ENCODE assay signal across 25 mouse cellular contexts in genomic region chr1:151907014-151907413, GRCm38 (mm10).
DNase-seq lines count a peak whose midpoint lies in the region; ATAC-seq and TF ChIP-seq lines count a peak whose summit lies in the region.
"Had no signal": no experiment of that assay in that cellular context is flagged by ENCODE, and none has a peak within 500 bp of the region (broad histone marks: within the 10 kb centered on the region; RNA-seq: fewer than 3 reads in every experiment).

No protein-coding gene starts in this region.

- no peak overlapping the region for H3K9ac ChIP-seq in heart, embryonic 12.5 days
- no peak overlapping the region for H3K9ac ChIP-seq in lung, postnatal 0 days (replicated peaks; ENCODE audit: low read depth)
- no peak overlapping the region for H3K9ac ChIP-seq in limb, embryonic 15.5 days
- H3K9ac ChIP-seq: embryonic facial prominence, embryonic 15.5 days; forebrain, postnatal 0 days; hindbrain, embryonic 15.5 days; liver, postnatal 0 days; midbrain, embryonic 12.5 days; stomach, embryonic 15.5 days had no signal

- H3K4me1 ChIP-seq in heart, embryonic 12.5 days (replicated peaks): peaks cover 5% of the 10 kb centered on the region; the same call in 1 of the 2 replicates
- H3K4me1 ChIP-seq in heart, embryonic 10.5 days: no peaks in the 10 kb centered on the region
- H3K4me1 ChIP-seq in lung, postnatal 0 days (ENCODE audit: insufficient read depth, low read depth, low read length): no peaks in the 10 kb centered on the region
- 0 out of 2 replicates have a peak, but pooled peaks cover 2% of the 10 kb centered on the region for H3K4me1 ChIP-seq in limb, embryonic 15.5 days
- H3K4me1 ChIP-seq: embryonic facial prominence, embryonic 15.5 days; hindbrain, embryonic 15.5 days; stomach, embryonic 15.5 days had no signal

- H3K27me3 ChIP-seq in heart, embryonic 12.5 days (replicated peaks): no peaks in the 10 kb centered on the region
- H3K27me3 ChIP-seq in heart, embryonic 10.5 days (ENCODE audit: insufficient read depth, poor library complexity, severe bottlenecking): no peaks in the 10 kb centered on the region
- no peaks in the 10 kb centered on the region for H3K27me3 ChIP-seq in lung, postnatal 0 days (replicated peaks; ENCODE audit: insufficient read depth, low read length)
- no peaks in the 10 kb centered on the region for H3K27me3 ChIP-seq in limb, embryonic 15.5 days
- H3K27me3 ChIP-seq: embryonic facial prominence, embryonic 15.5 days; hindbrain, embryonic 15.5 days; midbrain, embryonic 12.5 days; stomach, embryonic 15.5 days had no signal

- intact Hi-C loops in left cerebral cortex, adult 2 months (cut with DNase I): no loop called here

- TF ChIP-seq EP300 in lung, postnatal 0 days (IDR thresholded peaks at IDR 0.05): peak; percentile 25; the same call in 1 of the 2 replicates

- 59% methylated on average over 4 of the region's 4 CpGs for WGBS in heart, embryonic 12.5 days
- WGBS in heart, embryonic 10.5 days: 68% methylated on average over 4 of the region's 4 CpGs
- WGBS in lung, postnatal 0 days: 51% methylated on average over 4 of the region's 4 CpGs
- 56% methylated on average over 4 of the region's 4 CpGs for WGBS in limb, embryonic 15.5 days

- H3K4me3 ChIP-seq in heart, embryonic 12.5 days: no peak overlapping the region
- no peak overlapping the region for H3K4me3 ChIP-seq in heart, embryonic 10.5 days
- no peak overlapping the region for H3K4me3 ChIP-seq in lung, postnatal 0 days (ENCODE audit: low read depth, low read length)
- no peak overlapping the region for H3K4me3 ChIP-seq in limb, embryonic 15.5 days
- no peak overlapping the region for H3K4me3 ChIP-seq in left cerebral cortex, adult 2 months
- H3K4me3 ChIP-seq: embryonic facial prominence, embryonic 15.5 days; hindbrain, embryonic 15.5 days; midbrain, embryonic 12.5 days; stomach, embryonic 15.5 days had no signal

- DNase-seq in heart, embryonic 10.5 days (ENCODE audit: low spot score): no peak
- peak; percentile 57 for DNase-seq in lung, postnatal 0 days (ENCODE audit: low spot score)
- no peak for DNase-seq in lung, adult 18-20 months
- DNase-seq in Muller cell, postnatal 12 days (ENCODE audit: inconsistent ontology term): peak; percentile 73
- no peak for DNase-seq in left cerebral cortex, adult 2 months (ENCODE audit: extremely low spot score in 1 of 2, low spot score in 2 of 2)
- DNase-seq in right cerebral cortex, postnatal 25 days: no peak
- DNase-seq: adrenal gland, postnatal 36 days; cerebellum, adult 11 months; cerebellum, adult 9-11 months; forebrain, postnatal 0 days; gastrocnemius, postnatal 36 days; kidney, postnatal 36 days; layer of hippocampus, adult 9-11 months; left cerebral cortex, postnatal 4 days; liver, postnatal 0 days; lung, postnatal 14 days; right cerebral cortex, adult 18-20 months; thymus, adult 2 months had no signal

- peaks cover 4% of the 10 kb centered on the region; the same call in 1 of the 2 replicates for H3K9me3 ChIP-seq in heart, embryonic 12.5 days (replicated peaks)
- no peaks in the 10 kb centered on the region for H3K9me3 ChIP-seq in heart, embryonic 10.5 days
- H3K9me3 ChIP-seq in lung, postnatal 0 days (ENCODE audit: low read length): no peaks in the 10 kb centered on the region
- H3K9me3 ChIP-seq in limb, embryonic 15.5 days: no peaks in the 10 kb centered on the region
- H3K9me3 ChIP-seq: embryonic facial prominence, embryonic 15.5 days; hindbrain, embryonic 15.5 days; midbrain, embryonic 12.5 days; stomach, embryonic 15.5 days had no signal

- no peak overlapping the region for H3K4me2 ChIP-seq in heart, embryonic 12.5 days
- H3K4me2 ChIP-seq in lung, postnatal 0 days (replicated peaks; ENCODE audit: low read depth, low read length): no peak overlapping the region
- no peak overlapping the region for H3K4me2 ChIP-seq in limb, embryonic 15.5 days
- H3K4me2 ChIP-seq: embryonic facial prominence, embryonic 15.5 days; hindbrain, embryonic 15.5 days; liver, embryonic 11.5 days; midbrain, embryonic 12.5 days; stomach, embryonic 15.5 days had no signal

- ATAC-seq in heart, embryonic 12.5 days (ENCODE audit: insufficient number of reproducible peaks, low FRiP score): no peak; the same call in 1 of the 2 replicates
- ATAC-seq in lung, postnatal 0 days: peak; percentile 77
- ATAC-seq in limb, embryonic 15.5 days (ENCODE audit: insufficient number of reproducible peaks, low FRiP score, low TSS enrichment, low read depth): 0 out of 2 replicates have a peak, but pooled peaks have one; percentile 30
- ATAC-seq: forebrain, postnatal 0 days; liver, postnatal 0 days had no signal

- no peak for TF ChIP-seq CTCF in lung, postnatal 0 days (IDR thresholded peaks at IDR 0.05)
- no peak for TF ChIP-seq CTCF in left cerebral cortex, adult 2 months (IDR thresholded peaks at IDR 0.05)

- 0 out of 2 replicates have a peak overlapping the region, but pooled peaks have one; percentile 8 for H3K27ac ChIP-seq in heart, embryonic 12.5 days (ENCODE audit: poor library complexity, severe bottlenecking)
- H3K27ac ChIP-seq in heart, embryonic 10.5 days: no peak overlapping the region
- H3K27ac ChIP-seq in lung, postnatal 0 days (ENCODE audit: low read length): no peak overlapping the region
- no peak overlapping the region for H3K27ac ChIP-seq in limb, embryonic 15.5 days
- no peak overlapping the region for H3K27ac ChIP-seq in left cerebral cortex, adult 2 months
- H3K27ac ChIP-seq: embryonic facial prominence, embryonic 15.5 days; hindbrain, embryonic 15.5 days; midbrain, embryonic 12.5 days; stomach, embryonic 15.5 days had no signal

- peaks cover 5% of the 10 kb centered on the region; the same call in 1 of the 2 replicates for H3K36me3 ChIP-seq in heart, embryonic 12.5 days
- H3K36me3 ChIP-seq in heart, embryonic 10.5 days: peaks cover 14% of the 10 kb centered on the region
- no peaks in the 10 kb centered on the region for H3K36me3 ChIP-seq in lung, postnatal 0 days (ENCODE audit: insufficient read depth, low read length)
- H3K36me3 ChIP-seq in limb, embryonic 15.5 days: no peaks in the 10 kb centered on the region
- H3K36me3 ChIP-seq: hindbrain, embryonic 15.5 days; stomach, embryonic 15.5 days had no signal

Comparison
In these comparisons a context has a peak if more than half of its experiments do, and no peak if none do; other contexts are left out.
1. DNase-seq: peak in lung, postnatal 0 days (single experiment) and Muller cell, postnatal 12 days (single experiment); none in heart, embryonic 10.5 days (single experiment), lung, adult 18-20 months (0 of 2), left cerebral cortex, adult 2 months (0 of 2) and right cerebral cortex, postnatal 25 days (single experiment).